8 mouse cellular contexts compared by ENCODE assay signal in the genomic region with DNA sequence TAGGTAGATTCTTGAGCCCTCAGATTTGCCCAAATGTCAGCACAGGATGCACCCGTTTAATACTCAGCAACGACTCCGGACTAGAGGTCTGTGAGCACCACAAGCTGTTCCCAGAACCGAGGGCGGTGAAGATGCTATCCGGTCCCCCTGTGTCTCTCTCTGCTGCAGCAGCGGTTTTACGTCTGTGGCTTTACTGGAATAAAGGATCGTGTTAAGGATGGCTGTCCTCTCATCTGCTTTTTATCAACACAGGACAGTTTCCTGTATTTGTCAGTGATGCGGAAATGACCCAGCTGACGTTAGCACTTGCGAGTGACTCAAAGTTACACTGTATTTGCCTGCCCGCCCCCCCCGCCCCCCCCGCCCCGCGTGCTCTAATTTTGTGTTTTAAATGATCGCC. TPM values are rescaled to one million over a fixed set of nuclear protein-coding genes. Genes with fewer than 3 reads are reported as not detected.
DNase-seq lines count a peak whose midpoint lies in the region; ATAC-seq and TF ChIP-seq lines count a peak whose summit lies in the region.

No protein-coding gene starts in this region.

- TF ChIP-seq CTCF in lung, embryonic 14.5 days (IDR thresholded peaks at IDR 0.05; ENCODE audit: low read depth): no peak

- peak overlapping the region; percentile 28 for H3K4me2 ChIP-seq in intestine, embryonic 14.5 days (ENCODE audit: low read length)
- H3K4me2 ChIP-seq in lung, embryonic 14.5 days: peak overlapping the region; percentile 45
- peak overlapping the region; percentile 16; the same call in 1 of the 2 replicates for H3K4me2 ChIP-seq in stomach, embryonic 16.5 days (ENCODE audit: low read depth, low read length)

- H3K27me3 ChIP-seq in intestine, embryonic 14.5 days (replicated peaks; ENCODE audit: control insufficient read depth, insufficient read depth, low read length): no peaks in the 10 kb centered on the region
- H3K27me3 ChIP-seq in lung, embryonic 14.5 days (ENCODE audit: insufficient read depth, low read length): no peaks in the 10 kb centered on the region
- H3K27me3 ChIP-seq in stomach, embryonic 16.5 days (ENCODE audit: control insufficient read depth, insufficient read depth, low read length): no peaks in the 10 kb centered on the region

- H3K27ac ChIP-seq in intestine, embryonic 14.5 days (ENCODE audit: low read depth): peak overlapping the region; percentile 69
- peak overlapping the region; percentile 71 for H3K27ac ChIP-seq in lung, embryonic 14.5 days (ENCODE audit: low read depth)
- peak overlapping the region; percentile 63; the same call in 1 of the 2 replicates for H3K27ac ChIP-seq in stomach, embryonic 16.5 days (ENCODE audit: low read length)

- peak overlapping the region; percentile 10; the same call in 1 of the 2 replicates for H3K4me3 ChIP-seq in intestine, embryonic 14.5 days (ENCODE audit: low read depth, low read length)
- 0 out of 2 replicates have a peak overlapping the region, but pooled peaks have one; percentile 0 for H3K4me3 ChIP-seq in lung, embryonic 14.5 days (ENCODE audit: low read depth, low read length)
- H3K4me3 ChIP-seq in stomach, embryonic 16.5 days (replicated peaks; ENCODE audit: low read length): no peak overlapping the region

- WGBS in intestine, embryonic 14.5 days: 29% methylated on average over 18 of the region's 18 CpGs
- 31% methylated on average over 18 of the region's 18 CpGs for WGBS in lung, embryonic 14.5 days
- WGBS in stomach, embryonic 16.5 days: 40% methylated on average over 18 of the region's 18 CpGs

- no peak overlapping the region for H3K9ac ChIP-seq in intestine, embryonic 14.5 days (ENCODE audit: low read length)
- no peak overlapping the region for H3K9ac ChIP-seq in lung, embryonic 14.5 days
- no peak overlapping the region for H3K9ac ChIP-seq in stomach, embryonic 16.5 days (ENCODE audit: low read length)

- DNase-seq in embryo, embryonic 11 days: peak; percentile 8
- DNase-seq in embryo, embryonic 9.5 days (ENCODE audit: extremely low spot score): no peak
- peak; percentile 62 for DNase-seq in c-Kit-positive CD71-negative TER-119-negative erythroid progenitor cells, embryonic 14.5 days (ENCODE audit: low read depth)
- peak; percentile 58 for DNase-seq in intestine, embryonic 14.5 days (ENCODE audit: low spot score)
- DNase-seq in lung, embryonic 14.5 days: peak; percentile 74
- no peak for DNase-seq in layer of hippocampus, adult 9-10 months (ENCODE audit: low spot score)

- no peaks in the 10 kb centered on the region for H3K9me3 ChIP-seq in intestine, embryonic 14.5 days (ENCODE audit: control insufficient read depth, low read length)
- no peaks in the 10 kb centered on the region for H3K9me3 ChIP-seq in lung, embryonic 14.5 days (ENCODE audit: low read depth, low read length)
- no peaks in the 10 kb centered on the region for H3K9me3 ChIP-seq in stomach, embryonic 16.5 days (replicated peaks; ENCODE audit: control insufficient read depth, low read length)

- peak; percentile 50; the same call in 1 of the 2 replicates for ATAC-seq in intestine, embryonic 14.5 days (replicated peaks; ENCODE audit: low FRiP score, low TSS enrichment, low read depth)
- peak; percentile 70; the same call in 1 of the 2 replicates for ATAC-seq in lung, embryonic 14.5 days (ENCODE audit: insufficient read depth)
- ATAC-seq in stomach, embryonic 16.5 days (ENCODE audit: insufficient read depth, low FRiP score): peak; percentile 66; the same call in 1 of the 2 replicates
- ATAC-seq in frontal cortex, adult (ENCODE audit: low TSS enrichment): no peak

- no peaks in the 10 kb centered on the region for H3K36me3 ChIP-seq in intestine, embryonic 14.5 days (ENCODE audit: control insufficient read depth, insufficient read depth, low read length)
- H3K36me3 ChIP-seq in lung, embryonic 14.5 days (ENCODE audit: insufficient read depth): no peaks in the 10 kb centered on the region
- H3K36me3 ChIP-seq in stomach, embryonic 16.5 days (ENCODE audit: control insufficient read depth, insufficient read depth, low read length): no peaks in the 10 kb centered on the region

- peaks cover 9% of the 10 kb centered on the region; the same call in 1 of the 2 replicates for H3K4me1 ChIP-seq in intestine, embryonic 14.5 days (replicated peaks; ENCODE audit: control insufficient read depth, insufficient read depth, low read length)
- H3K4me1 ChIP-seq in lung, embryonic 14.5 days (ENCODE audit: insufficient read depth): 0 out of 2 replicates have a peak, but pooled peaks cover 3% of the 10 kb centered on the region
- H3K4me1 ChIP-seq in stomach, embryonic 16.5 days (ENCODE audit: control insufficient read depth, insufficient read depth, low read length): 0 out of 2 replicates have a peak, but pooled peaks cover 2% of the 10 kb centered on the region

RNA-seq across cellular contexts. Expression of gene Cemip2, which starts 40.7 kb away (rescaled TPM):
- polyA plus RNA-seq in intestine, embryonic 14.5 days (2014; fragmentation: Nextera tagmentation; extraction: Ambion mirVana): 14.8 and 16.9 TPM in 2 replicates
- 31.5 and 32.3 TPM in 2 replicates for polyA plus RNA-seq in lung, embryonic 14.5 days (2014; fragmentation: Nextera tagmentation; extraction: Ambion mirVana)
- 11.7 and 13.0 TPM in 2 replicates for polyA plus RNA-seq in stomach, embryonic 16.5 days (2015; fragmentation: Nextera tagmentation; extraction: Ambion mirVana)

Comparison
In these comparisons a context has a peak if more than half of its experiments do, and no peak if none do; other contexts are left out.
1. DNase-seq: peak in embryo, embryonic 11 days (single experiment), c-Kit-positive CD71-negative TER-119-negative erythroid progenitor cells, embryonic 14.5 days (single experiment), intestine, embryonic 14.5 days (single experiment) and lung, embryonic 14.5 days (single experiment); none in embryo, embryonic 9.5 days (single experiment) and layer of hippocampus, adult 9-10 months (single experiment).
2. Peak in every context shown above with its lines, with median percentiles within 50 percentile points of each other: H3K27ac ChIP-seq and H3K4me2 ChIP-seq.